Mouse (Mus musculus) gastrocnemius, adult 18-20 months (tissue): ENCODE measurements around the gene Gm28269. TPM values are rescaled to one million over a fixed set of nuclear protein-coding genes. Genes with fewer than 3 reads are reported as not detected.

ENCODE experiments used
- DNase-seq: peaks from one replicate; pipeline ENCODE4 v3.0.0; 2021; ENCODE audit warnings: low spot score
- long read RNA-seq, 2 experiments: library from polyadenylated mRNA; stranded (forward); transcript quantifications; one replicate each; pipeline ENCODE4 v2.0.0; 2021
- total RNA-seq, 2 experiments: library from RNA; stranded (reverse); gene quantifications; 2 replicates each; pipeline ENCODE4 v1.2.3; 2021

Gm28269 gene
- total RNA-seq, result not detected
- long read RNA-seq, experiment 1, result 0 reads
- long read RNA-seq, experiment 2, result 0 reads

DNA sequence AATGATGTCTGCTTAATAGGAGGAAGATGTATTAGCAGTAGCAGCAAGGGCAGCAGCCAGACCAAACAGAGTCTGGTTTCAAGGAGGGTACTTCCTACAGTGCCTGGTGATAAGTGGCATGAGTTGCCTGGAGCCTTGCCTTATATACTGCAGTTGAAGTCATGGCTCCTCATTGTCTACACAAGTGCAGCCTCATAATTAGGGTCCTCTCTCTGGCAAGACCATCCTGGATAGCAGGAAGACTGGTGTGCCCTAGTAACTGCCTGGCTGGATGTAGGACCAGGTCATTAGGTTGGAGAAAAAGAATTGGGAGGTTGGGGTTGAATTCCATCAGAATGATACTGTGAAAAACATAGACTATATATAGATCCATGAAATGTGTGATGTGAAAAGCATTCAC, at the start of gene Gm28269:
Gene Gm28269 (minus strand): TSS at position 101 of the 400 bp plus-strand sequence.
- no peak for DNase-seq

DNA sequence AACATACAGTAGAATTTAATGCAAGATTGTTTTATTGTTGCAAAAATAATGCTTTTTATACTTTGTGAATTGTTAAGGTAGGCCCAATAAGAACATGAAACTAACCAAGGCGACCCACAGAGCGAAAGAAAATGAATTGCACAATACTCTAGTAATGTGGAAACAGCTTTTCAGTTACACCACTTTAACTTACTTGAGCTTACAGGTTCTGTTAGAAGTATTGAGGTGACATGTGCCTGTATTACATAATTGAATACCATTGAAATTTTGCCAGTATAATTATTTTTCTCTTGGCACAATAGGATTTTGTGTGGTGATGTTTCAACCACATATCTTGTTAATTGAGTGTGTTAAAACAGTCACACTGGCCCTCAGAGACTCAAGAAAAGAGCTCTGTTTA, 28.0 kb downstream of the Gm28269 start:
- no peak for DNase-seq

DNA sequence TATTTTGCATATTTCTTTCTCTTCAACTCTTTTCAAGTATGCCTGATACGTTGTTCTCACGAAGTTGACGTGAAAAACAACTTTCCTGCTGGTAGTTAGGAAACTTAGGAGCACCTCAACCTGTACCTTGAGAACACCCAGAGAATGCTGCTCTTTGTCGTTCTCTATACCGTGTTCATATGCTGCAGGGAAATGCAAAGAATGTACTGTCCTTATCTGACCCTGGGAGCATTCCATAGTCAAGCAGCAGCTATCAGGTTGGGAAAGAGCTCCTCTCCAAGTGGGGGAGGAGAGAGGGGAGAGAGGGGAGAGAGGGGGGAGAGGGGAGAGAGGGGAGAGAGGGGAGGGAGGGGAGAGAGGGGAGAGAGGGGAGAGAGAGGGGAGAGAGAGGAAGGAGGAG, 29.6 kb downstream of the Gm28269 start:
- no peak for DNase-seq

DNA sequence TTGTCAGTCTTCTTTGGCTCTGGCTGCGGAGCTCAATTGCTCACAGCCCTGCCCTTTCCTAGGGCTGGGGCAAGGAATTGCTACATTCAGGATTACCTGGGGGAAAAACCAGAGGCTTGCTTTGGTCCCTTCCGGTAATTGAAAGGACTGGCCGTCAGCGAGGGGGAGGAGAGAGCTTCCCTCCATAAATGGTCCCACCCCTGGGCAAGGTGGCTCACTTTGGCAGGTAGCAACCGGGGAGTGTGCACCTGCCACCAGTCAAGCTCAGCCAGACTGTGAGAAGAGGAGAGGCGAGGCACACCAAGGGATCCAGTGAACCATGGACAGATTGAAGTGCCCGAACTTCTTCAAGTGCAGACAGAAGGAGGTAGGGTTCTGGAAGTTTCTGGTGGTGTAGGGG, 30.1 kb downstream of the Gm28269 start, which contains the start of gene Slc6a14:
Gene Slc6a14 (plus strand): TSS at position 68 of the 400 bp plus-strand sequence.
- DNase-seq, result no peak

DNA sequence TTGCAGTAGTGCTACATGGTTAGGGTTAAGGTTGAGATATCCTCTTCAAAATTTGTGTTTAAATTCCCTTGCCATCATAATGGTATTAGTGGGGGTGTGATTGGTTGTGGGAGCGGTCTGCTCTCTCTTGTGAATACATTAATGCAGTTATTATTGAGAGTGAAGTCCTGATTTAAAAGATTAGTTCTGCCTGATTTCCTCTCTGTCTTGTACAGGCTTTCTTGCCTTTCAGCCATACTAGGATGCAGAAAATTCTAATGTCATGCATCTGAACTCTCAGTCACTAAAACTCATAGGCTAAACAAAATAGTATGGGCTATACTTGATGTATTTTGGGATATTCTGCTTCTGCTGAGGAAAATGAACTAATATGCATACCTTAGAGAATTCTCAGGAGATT, 40.4 kb downstream of the Gm28269 start:
- DNase-seq, result no peak

DNA sequence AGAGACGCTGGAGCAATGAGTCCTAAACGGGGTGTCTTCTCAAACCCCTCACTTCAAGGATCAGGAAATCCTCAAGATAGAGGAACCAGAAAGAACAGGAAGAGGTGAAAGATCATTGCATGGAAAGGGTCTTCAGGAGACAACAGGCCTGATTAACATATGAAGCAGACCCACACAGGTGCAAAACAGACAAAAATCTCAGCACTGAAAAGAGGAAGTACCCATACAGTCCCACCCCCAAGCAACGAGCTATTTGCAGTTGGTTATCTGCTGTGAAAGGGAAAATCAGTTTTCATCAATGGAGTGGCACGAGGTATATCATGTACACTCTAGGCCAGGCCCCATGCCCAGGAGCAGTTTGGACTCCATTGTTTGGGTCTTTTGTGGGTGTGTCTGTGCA, 43.3 kb downstream of the Gm28269 start:
- DNase-seq, result no peak

DNA sequence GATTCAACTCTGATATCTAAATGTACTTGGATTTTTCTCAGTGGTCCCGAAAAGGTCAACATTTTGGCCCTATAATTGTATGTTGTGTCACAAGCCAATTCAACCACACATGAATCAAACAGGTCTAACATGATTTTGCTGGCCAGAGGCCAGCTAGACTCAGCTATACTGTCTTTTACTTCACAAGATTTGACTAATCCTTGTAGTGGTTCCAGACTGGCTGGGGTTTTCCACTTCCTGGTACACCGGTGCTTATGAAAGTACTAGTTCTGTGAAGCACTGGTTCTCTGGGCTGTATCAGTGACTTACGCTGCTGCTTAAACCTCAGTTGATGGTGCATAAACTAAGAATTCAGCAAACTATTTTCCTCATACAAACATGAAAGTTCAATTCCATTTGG, 49.2 kb downstream of the Gm28269 start:
- DNase-seq, result no peak

DNA sequence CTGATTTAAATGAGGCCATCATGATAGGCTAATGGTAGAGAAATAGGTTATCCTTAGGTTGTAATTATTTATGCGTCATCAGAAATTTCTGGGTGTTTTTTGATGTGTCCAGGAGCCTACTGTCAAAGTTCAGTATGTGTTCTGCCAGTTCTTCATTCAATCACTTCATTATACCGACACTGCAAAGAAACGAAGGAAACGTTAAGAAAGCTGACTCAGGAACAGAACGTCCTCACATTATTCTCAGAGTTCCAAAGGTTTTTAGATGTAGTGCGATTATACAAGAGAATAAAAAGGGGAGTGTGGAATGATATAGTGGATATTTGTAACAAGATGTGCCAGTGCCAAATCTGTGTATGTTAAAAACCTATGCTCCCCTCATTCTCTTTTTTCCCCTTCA, 49.7 kb downstream of the Gm28269 start:
- DNase-seq, result no peak

Other genes starting within 250 kb of the Gm28269 start
- not detected for gene Slc6a14, start 30.2 kb downstream of the Gm28269 start, total RNA-seq